Mouse (Mus musculus) CD4-positive helper T cell, adult 2 months (primary cell): ENCODE measurements around the gene Rnf34.

Source experiments
- DNase-seq: peaks from one replicate; pipeline ENCODE4 v3.0.0-alpha.2; 2012; ENCODE audit warnings: low read depth, missing footprints, low spot score

Rnf34 gene

GRCm38 (mm10) chr5:122849521-122850318, at the start of gene Rnf34:
Rnf34 (plus strand) TSS chr5:122850048.
- DNase-seq, result peak; percentile 99

- DNase-seq, result no peak
Measured at GRCm38 (mm10) chr5:122800345-122801010, 49.4 kb upstream of the Rnf34 start.

GRCm38 (mm10) chr5:122801684-122802083, 48.2 kb upstream of the Rnf34 start:
- DNase-seq, result no peak

- DNase-seq, result no peak
Measured at GRCm38 (mm10) chr5:122802706-122803105, 47.1 kb upstream of the Rnf34 start.

- DNase-seq, result no peak
Measured at GRCm38 (mm10) chr5:122805503-122805902, 44.3 kb upstream of the Rnf34 start.

GRCm38 (mm10) chr5:122811364-122812079, 38.3 kb upstream of the Rnf34 start:
- DNase-seq, result peak; percentile 88

GRCm38 (mm10) chr5:122812699-122813098, 37.1 kb upstream of the Rnf34 start:
- no peak for DNase-seq

- peak; percentile 97 for DNase-seq
Measured at GRCm38 (mm10) chr5:122820777-122821523, 28.9 kb upstream of the Rnf34 start, which contains the start of gene Anapc5. Anapc5 (minus strand) TSS chr5:122821339.

- DNase-seq, result no peak
Measured at GRCm38 (mm10) chr5:122821524-122821885, 28.3 kb upstream of the Rnf34 start.

- no peak for DNase-seq
Measured at GRCm38 (mm10) chr5:122822441-122822840, 27.4 kb upstream of the Rnf34 start.

GRCm38 (mm10) chr5:122823976-122824375, 25.9 kb upstream of the Rnf34 start:
- DNase-seq, result peak; percentile 26

- DNase-seq, result no peak
Measured at GRCm38 (mm10) chr5:122824450-122824849, 25.4 kb upstream of the Rnf34 start.

GRCm38 (mm10) chr5:122825099-122825498, 24.7 kb upstream of the Rnf34 start:
- no peak for DNase-seq

- peak; percentile 57 for DNase-seq
Measured at GRCm38 (mm10) chr5:122832536-122832935, 17.3 kb upstream of the Rnf34 start.

GRCm38 (mm10) chr5:122832996-122833395, 16.9 kb upstream of the Rnf34 start:
- DNase-seq, result no peak

GRCm38 (mm10) chr5:122841126-122841525, 8.7 kb upstream of the Rnf34 start:
- DNase-seq, result no peak

GRCm38 (mm10) chr5:122843799-122844198, 6.0 kb upstream of the Rnf34 start:
- DNase-seq, result no peak

- DNase-seq, result no peak
Measured at GRCm38 (mm10) chr5:122850319-122851002, 613 bp downstream of the Rnf34 start.

- DNase-seq, result no peak
Measured at GRCm38 (mm10) chr5:122852611-122853010, 2.8 kb downstream of the Rnf34 start.

GRCm38 (mm10) chr5:122855858-122856257, 6.0 kb downstream of the Rnf34 start:
- DNase-seq, result peak; percentile 24

- no peak for DNase-seq
Measured at GRCm38 (mm10) chr5:122863053-122863452, 13.2 kb downstream of the Rnf34 start.
